9 mouse cellular contexts compared by ENCODE assay signal in the genomic region with DNA sequence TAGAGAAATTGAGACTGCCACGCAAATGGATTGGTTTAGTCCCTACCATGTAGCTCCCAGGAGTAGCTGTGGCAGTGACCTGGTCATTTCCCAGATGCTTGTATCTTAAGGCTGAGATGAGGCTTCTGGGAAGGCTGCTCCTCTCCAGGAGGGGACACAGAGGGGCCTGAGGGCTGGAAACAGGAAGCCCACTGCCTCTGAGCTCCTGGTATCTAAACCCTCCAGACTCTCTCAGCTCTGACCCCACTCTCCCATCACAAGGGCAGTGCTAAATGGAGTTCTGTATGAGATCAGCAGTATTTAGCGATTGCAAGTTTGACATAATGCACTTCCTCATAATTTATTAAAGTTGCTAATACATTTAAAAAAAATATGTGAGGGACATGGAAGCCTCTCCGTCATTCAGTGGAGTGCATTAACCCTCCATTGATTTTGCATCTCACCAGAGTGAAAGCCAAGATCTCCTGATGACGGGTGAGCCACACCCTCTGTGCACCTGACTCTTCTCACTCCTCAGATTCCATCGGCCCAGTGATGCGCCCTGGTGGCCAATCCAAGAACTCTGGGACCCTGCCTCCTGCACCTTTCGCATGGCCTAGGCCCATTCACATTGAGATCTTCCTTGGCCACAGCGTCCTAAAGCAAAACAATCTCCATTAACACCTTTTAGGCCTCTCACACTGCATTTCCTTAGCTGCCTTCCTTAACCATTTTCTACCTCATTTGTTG.
DNase-seq lines count a peak whose midpoint lies in the region; ATAC-seq and TF ChIP-seq lines count a peak whose summit lies in the region.
"Had no signal": no experiment of that assay in that cellular context is flagged by ENCODE, and none has a peak within 500 bp of the region (broad histone marks: within the 10 kb centered on the region; RNA-seq: fewer than 3 reads in every experiment).

No protein-coding gene starts in this region.

- H3K27ac ChIP-seq in left cerebral cortex, adult 2 months = no peak overlapping the region
- peak overlapping the region; percentile 60 for H3K27ac ChIP-seq in macrophage
- H3K27ac ChIP-seq: hindbrain, embryonic 15.5 days; limb, embryonic 13.5 days had no signal

- H3K79me2 ChIP-seq in macrophage (ENCODE audit: inconsistent target) = peaks cover 94% of the 10 kb centered on the region

- no peak for DNase-seq in left cerebral cortex, adult 2 months (ENCODE audit: extremely low spot score in 1 of 2, low spot score in 2 of 2)
- DNase-seq in left cerebral cortex, adult 9 months (ENCODE audit: low spot score in 2 of 2) = no peak
- peak; percentile 92 for DNase-seq in R1 (ENCODE audit: low read depth, low spot score)
- DNase-seq in c-Kit-positive CD71-positive TER-119-positive erythroid progenitor cells, embryonic 14.5 days (ENCODE audit: low spot score) = no peak
- DNase-seq in spleen, postnatal 4 days (ENCODE audit: low spot score in 2 of 2) = no peak

- WGBS in macrophage (ENCODE audit: missing documents) = 78% methylated on average over 8 of the region's 8 CpGs

- H3K36me3 ChIP-seq in macrophage (ENCODE audit: inconsistent target) = no peaks in the 10 kb centered on the region
- H3K36me3 ChIP-seq: hindbrain, embryonic 15.5 days had no signal

- intact Hi-C loops in left cerebral cortex, adult 2 months (cut with DNase I) = no loop called here

- peak; percentile 73 for ATAC-seq in common myeloid progenitor, adult 5-6 weeks (replicated peaks; ENCODE audit: low read depth, poor library complexity, severe bottlenecking)

- no peak overlapping the region for H3K4me3 ChIP-seq in left cerebral cortex, adult 2 months
- no peak overlapping the region for H3K4me3 ChIP-seq in macrophage (ENCODE audit: inconsistent target)
- H3K4me3 ChIP-seq: hindbrain, embryonic 15.5 days; limb, embryonic 13.5 days had no signal

- TF ChIP-seq CTCF in left cerebral cortex, adult 2 months (IDR thresholded peaks at IDR 0.05) = peak; percentile 23
